Mouse (Mus musculus): ENCODE data around the gene Capza2. TPM values are rescaled to one million over a fixed set of nuclear protein-coding genes. Genes with fewer than 3 reads are reported as not detected.

Capza2 gene
- 224 and 257 TPM in 2 replicates for polyA plus RNA-seq (2016; fragmentation: Nextera tagmentation; extraction: Ambion mirVana)

DNA sequence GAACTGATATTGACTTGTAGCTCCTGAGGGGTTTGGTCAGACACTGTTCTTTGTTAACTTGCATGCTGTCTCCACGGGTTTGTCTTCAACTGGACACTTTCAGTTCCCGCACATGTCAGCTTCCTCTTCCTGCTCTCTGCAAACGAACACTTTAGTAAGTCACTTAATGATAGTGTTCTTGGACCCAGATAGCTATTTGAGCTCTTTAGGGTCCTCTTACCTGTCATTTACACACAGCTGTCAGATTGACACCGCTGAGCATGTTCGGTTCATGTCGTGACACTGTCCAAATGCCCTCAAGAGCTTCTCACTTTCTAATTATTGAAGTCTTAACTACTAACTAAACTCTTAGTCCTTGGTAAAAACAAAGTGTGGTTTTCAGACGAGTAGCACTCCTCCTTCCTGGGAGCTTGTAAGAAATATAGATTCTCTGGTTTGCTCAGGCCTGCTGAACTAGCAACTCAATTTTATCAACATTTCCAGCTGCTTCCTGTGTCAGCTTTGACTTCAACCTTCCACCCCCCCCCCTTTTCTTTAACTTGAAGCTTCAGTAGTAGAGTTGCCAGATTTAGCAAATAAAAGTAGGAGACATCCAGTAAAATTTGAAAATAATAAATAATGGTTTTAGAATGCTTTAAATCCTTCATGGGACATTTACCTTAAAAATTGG lies at the start of gene Capza2:
Capza2 (plus strand) TSS at position 620 of the 670 bp plus-strand sequence.
- Histone ChIP-seq H3K27ac (peak within 1 kb of the TSS; percentile 98), H3K27me3 (no peaks in the 10 kb centered on the region), H3K4me3 (peak within 1 kb of the TSS; percentile 97), H3K9me3 (replicated peaks) (peaks cover 2% of the 10 kb centered on the region; the same call in 1 of the 2 replicates), H3K4me1 (peaks cover 9% of the 10 kb centered on the region), H3K36me3 (no peaks in the 10 kb centered on the region), H3K4me2 (replicated peaks) (peak within 1 kb of the TSS; percentile 82), H3K9ac (peak within 1 kb of the TSS; percentile 98)
- WGBS = 88% methylated on average over 7 of the region's 7 CpGs
- ATAC-seq (ENCODE audit: low FRiP score) = no peak

DNA sequence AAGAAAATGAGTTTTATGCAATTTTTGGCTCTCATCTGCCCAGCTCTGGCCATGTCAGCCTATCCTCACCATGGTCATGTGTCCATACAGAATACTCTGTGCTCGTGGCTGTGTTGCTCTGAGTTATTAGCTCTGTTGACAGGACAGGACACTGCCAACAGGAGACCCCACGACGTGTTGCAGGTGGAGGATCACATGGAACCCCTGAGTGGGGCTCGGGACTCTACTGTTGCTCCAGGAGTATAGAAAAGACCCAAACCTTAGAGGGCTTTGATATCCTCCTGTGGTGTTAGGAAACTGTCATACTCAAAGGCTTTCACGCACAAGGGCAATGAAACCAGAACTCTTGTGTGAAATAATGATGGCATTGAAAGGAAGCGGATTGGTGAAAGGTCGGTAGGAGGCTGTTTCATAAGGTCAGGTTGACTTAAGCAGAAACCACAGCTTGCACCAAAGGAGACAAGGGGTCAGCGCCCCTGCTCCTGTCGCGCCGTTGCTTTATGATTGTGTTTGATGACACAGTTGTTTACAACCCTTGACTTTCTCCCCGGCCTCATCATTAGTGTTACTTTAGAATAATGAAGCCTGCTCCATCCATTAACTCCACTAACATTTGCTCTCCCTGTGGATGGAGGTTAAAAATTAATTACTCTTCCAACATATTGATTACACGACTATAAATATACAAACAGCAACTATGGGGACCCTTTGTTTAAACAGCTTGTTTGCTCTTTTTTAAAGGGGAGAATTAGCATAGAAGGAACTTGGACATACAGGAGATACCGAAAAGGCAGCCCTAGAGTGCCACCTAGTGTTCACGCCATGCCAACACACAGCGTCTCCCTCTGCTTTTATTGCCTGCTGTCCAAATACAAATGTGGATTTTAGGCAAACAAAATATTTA lies 46.7 kb upstream of the Capza2 start:
- H3K9me3 ChIP-seq (replicated peaks) = 0 out of 2 replicates have a peak, but pooled peaks cover 2% of the 10 kb centered on the region
- H3K27ac ChIP-seq = no peak overlapping the region
- no peak overlapping the region; the same call in 1 of the 2 replicates for H3K4me2 ChIP-seq (replicated peaks)
- no peak overlapping the region for H3K4me3 ChIP-seq
- no peak overlapping the region for H3K9ac ChIP-seq
- no peaks in the 10 kb centered on the region for H3K27me3 ChIP-seq
- no peaks in the 10 kb centered on the region for H3K4me1 ChIP-seq
- WGBS = 28% methylated on average over 16 of the region's 16 CpGs
- H3K36me3 ChIP-seq = no peaks in the 10 kb centered on the region
- peak; percentile 80 for ATAC-seq (ENCODE audit: low FRiP score)

DNA sequence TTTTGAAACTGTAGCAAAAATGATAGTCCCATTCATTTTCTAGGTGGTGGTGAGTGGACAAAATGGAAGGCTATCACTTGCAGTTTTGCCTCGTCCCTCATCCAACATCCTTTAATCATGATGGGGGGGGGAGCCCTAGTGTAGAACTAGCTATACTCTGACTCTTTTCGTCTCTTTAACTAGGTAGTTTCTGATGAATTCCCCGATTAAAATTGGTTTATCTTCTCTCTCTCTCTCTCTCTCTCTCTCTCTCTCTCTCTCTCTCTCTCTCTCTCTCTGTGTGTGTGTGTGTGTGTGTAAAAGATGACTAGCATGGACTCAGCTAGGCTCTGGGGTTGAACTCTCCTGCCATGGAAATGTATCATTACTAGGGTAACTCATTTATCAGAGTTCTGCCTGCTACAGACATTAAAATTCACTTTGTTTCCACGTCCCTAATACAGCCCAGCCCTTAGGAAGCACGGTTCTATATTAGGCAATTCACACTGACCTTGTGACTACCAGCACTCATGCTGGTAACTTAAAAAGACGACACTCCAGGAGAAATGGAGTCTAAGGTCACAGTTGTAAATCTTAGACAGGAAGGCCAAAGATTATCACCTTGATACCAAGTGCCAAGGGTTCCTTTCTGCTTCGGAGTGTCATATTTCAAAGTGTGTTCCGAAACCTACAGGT lies 45.9 kb upstream of the Capza2 start:
- 0 out of 2 replicates have a peak, but pooled peaks cover 3% of the 10 kb centered on the region for H3K9me3 ChIP-seq (replicated peaks)
- no peaks in the 10 kb centered on the region for H3K36me3 ChIP-seq
- 54% methylated on average over 8 of the region's 8 CpGs for WGBS
- H3K9ac ChIP-seq = 0 out of 2 replicates have a peak overlapping the region, but pooled peaks have one; percentile 8
- H3K4me1 ChIP-seq = no peaks in the 10 kb centered on the region
- H3K27me3 ChIP-seq = no peaks in the 10 kb centered on the region
- H3K4me2 ChIP-seq (replicated peaks) = no peak overlapping the region
- H3K27ac ChIP-seq = no peak overlapping the region
- no peak for ATAC-seq (ENCODE audit: low FRiP score)
- H3K4me3 ChIP-seq = no peak overlapping the region

DNA sequence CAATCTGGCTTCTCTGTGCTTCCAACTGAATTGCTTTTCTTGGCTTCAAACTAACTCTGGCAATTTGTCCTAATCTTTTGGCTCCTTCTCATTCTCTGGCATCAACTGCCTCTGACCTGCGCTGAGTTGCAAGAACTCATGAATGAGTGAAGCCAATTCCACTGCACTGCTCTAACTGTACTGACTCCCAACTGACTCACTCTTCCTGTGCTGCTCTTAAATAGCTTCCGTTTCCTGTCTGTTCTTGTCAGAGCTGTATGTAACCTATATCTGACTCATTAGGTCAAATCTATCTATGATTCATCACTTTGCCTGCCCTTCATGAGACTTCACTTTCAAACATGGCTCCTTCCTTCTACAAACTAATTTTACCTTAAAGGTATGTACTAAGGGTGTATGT lies 42.1 kb upstream of the Capza2 start:
- no peak overlapping the region for H3K4me3 ChIP-seq
- H3K9ac ChIP-seq = no peak overlapping the region
- H3K4me2 ChIP-seq (replicated peaks) = no peak overlapping the region
- H3K27ac ChIP-seq = no peak overlapping the region
- no peaks in the 10 kb centered on the region for H3K36me3 ChIP-seq
- 95% methylated on average over 2 of the region's 2 CpGs for WGBS
- no peak for ATAC-seq (ENCODE audit: low FRiP score)
- H3K4me1 ChIP-seq = no peaks in the 10 kb centered on the region
- no peaks in the 10 kb centered on the region for H3K27me3 ChIP-seq
- 0 out of 2 replicates have a peak, but pooled peaks cover 6% of the 10 kb centered on the region for H3K9me3 ChIP-seq (replicated peaks)

DNA sequence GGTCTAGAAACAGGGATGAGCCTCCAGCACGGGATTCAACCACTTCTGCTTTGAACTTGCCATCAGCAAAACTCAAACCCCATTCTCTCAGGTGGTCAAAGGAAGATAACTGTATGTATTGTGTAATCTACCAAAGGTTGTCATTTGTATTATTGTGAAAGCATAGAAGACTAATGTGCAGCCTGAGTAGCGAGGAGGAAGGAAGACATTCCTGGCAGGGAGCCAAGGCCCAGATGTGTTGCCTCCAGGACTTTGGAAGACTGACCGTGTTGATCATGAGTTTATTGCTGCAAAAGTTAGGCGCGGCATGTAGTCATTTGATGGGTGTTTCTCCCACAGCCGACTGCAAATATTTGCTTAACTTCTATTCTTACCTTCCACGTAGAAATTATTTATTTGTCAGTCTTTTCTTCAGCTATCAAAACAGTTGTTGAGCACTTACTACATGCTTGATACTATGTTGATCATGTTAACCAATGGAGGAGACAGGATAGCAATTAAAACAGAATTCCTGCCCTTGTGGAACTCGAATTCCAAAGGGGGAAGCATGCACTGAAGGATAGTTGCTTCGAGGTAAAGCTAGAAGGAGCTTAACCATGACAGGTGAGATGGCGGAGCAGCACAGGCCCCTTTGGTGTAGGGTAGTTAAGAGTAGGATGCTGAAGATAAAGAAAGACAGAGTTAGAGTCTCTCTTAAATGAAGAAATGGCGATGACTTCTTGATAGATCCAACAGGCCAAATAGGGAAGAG lies 40.1 kb upstream of the Capza2 start:
- Histone ChIP-seq H3K27me3 (no peaks in the 10 kb centered on the region), H3K9ac (no peak overlapping the region), H3K4me3 (no peak overlapping the region), H3K27ac (no peak overlapping the region), H3K36me3 (no peaks in the 10 kb centered on the region), H3K4me2 (replicated peaks) (no peak overlapping the region), H3K9me3 (replicated peaks) (0 out of 2 replicates have a peak, but pooled peaks cover 6% of the 10 kb centered on the region), H3K4me1 (no peaks in the 10 kb centered on the region)
- WGBS = 87% methylated on average over 11 of the region's 11 CpGs
- ATAC-seq (ENCODE audit: low FRiP score) = no peak

DNA sequence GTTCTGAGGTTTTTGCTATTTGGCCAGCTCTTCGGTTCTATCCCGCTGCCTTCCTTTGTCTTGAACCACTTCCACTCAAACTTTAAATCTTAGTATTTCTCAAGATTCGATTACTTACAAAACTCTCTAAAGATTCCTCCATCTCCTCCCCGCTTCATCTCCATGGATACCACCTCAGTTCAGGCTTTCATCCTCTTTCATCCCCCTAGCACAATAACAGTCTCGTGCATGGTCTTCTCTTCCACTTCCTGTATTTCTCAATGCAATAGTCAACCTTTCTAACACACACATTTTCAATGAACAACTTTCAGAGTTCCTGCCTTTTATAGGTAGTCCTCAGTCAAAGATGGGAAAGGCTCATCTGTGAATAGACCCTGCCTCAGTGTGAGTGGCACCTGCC lies 36.7 kb upstream of the Capza2 start:
- H3K36me3 ChIP-seq = no peaks in the 10 kb centered on the region
- no peak for ATAC-seq (ENCODE audit: low FRiP score)
- no peaks in the 10 kb centered on the region for H3K27me3 ChIP-seq
- H3K9me3 ChIP-seq (replicated peaks) = 0 out of 2 replicates have a peak, but pooled peaks cover 3% of the 10 kb centered on the region
- 87% methylated on average over 5 of the region's 5 CpGs for WGBS
- H3K9ac ChIP-seq = no peak overlapping the region
- no peak overlapping the region for H3K27ac ChIP-seq
- H3K4me1 ChIP-seq = no peaks in the 10 kb centered on the region
- H3K4me2 ChIP-seq (replicated peaks) = no peak overlapping the region
- H3K4me3 ChIP-seq = no peak overlapping the region

DNA sequence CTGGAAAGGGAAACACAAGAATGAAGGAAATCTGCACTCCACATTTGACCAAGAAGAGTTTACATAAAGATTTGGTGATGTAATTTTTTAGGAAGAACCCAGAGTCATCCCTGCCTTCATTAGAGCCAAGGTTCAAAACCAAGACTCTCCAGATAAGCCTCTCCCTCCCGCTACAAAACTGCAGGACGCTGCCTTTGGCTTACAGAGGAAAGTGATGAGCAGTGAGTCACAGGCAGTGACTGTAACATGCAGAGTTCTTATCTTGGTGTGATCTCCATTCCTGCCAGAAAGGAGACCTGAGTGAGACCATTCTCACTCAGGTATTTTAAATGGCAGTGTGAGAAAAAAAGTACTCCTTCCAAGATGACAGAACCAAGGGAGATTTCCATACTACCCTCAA lies 34.5 kb upstream of the Capza2 start:
- no peak overlapping the region for H3K4me2 ChIP-seq (replicated peaks)
- no peaks in the 10 kb centered on the region for H3K36me3 ChIP-seq
- WGBS = 64% methylated on average over 2 of the region's 2 CpGs
- no peaks in the 10 kb centered on the region for H3K27me3 ChIP-seq
- no peak for ATAC-seq (ENCODE audit: low FRiP score)
- H3K9me3 ChIP-seq (replicated peaks) = 0 out of 2 replicates have a peak, but pooled peaks cover 3% of the 10 kb centered on the region
- H3K27ac ChIP-seq = no peak overlapping the region
- no peaks in the 10 kb centered on the region for H3K4me1 ChIP-seq
- no peak overlapping the region for H3K4me3 ChIP-seq
- no peak overlapping the region for H3K9ac ChIP-seq

DNA sequence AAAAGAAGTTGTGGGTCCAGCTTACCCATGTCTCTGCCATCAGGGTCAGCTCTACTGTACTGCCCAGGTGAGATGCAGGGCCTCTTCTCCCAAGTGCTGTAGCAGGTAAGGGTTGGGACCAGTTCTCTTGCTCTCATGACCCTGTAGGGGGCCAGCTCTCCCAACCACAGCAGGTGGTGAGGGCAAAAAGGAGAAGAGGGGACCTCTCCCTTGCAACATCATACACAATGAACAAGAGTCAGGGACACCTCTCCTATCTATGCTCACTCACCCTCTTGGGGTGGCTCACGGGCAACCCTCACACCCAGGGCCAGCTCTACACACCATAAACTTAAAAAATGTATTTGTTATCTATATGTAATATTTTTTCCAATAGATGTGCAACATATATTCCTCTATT lies 29.1 kb upstream of the Capza2 start:
- Histone ChIP-seq H3K27ac (no peak overlapping the region), H3K9ac (no peak overlapping the region), H3K27me3 (no peaks in the 10 kb centered on the region), H3K9me3 (replicated peaks) (no peaks in the 10 kb centered on the region), H3K4me2 (replicated peaks) (no peak overlapping the region), H3K4me1 (no peaks in the 10 kb centered on the region), H3K36me3 (no peaks in the 10 kb centered on the region), H3K4me3 (no peak overlapping the region)
- WGBS = 94% methylated on average over 1 of the region's 1 CpGs
- no peak for ATAC-seq (ENCODE audit: low FRiP score)

DNA sequence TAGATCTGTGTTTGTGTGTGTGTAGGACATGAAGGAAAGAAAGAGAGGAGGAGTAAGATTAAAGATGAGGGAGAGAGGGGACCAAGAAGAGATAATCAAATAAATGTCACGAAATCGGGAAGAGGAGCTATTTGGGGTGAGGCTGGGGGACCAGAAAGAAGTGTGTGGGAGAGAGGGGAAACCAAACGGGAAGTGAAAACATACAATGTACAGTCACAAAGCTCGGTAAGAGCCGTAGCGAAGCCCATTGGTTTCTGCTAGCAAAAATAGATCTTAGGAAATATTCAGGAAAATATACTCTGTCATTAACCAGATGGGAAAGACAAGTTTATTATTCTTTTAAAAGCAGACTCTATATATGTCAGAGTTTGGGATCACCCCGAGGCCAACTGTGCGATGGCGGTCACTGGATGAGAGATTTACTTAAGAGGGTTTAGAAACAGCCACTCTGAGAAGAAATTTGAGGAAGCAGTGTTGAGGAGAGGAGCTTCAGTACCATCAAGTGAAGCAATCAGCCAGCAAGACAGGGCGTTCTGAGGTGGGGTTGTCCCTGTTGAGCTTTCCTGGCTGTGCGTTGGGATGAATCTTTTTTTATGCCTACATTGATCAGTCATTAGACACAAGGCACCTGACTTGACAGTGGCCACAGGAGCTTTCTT lies 24.6 kb upstream of the Capza2 start:
- ATAC-seq (ENCODE audit: low FRiP score) = no peak
- H3K9me3 ChIP-seq (replicated peaks) = no peaks in the 10 kb centered on the region
- no peaks in the 10 kb centered on the region for H3K4me1 ChIP-seq
- no peaks in the 10 kb centered on the region for H3K36me3 ChIP-seq
- no peak overlapping the region for H3K27ac ChIP-seq
- H3K4me2 ChIP-seq (replicated peaks) = no peak overlapping the region
- no peaks in the 10 kb centered on the region for H3K27me3 ChIP-seq
- WGBS = 89% methylated on average over 11 of the region's 11 CpGs
- H3K4me3 ChIP-seq = no peak overlapping the region
- no peak overlapping the region for H3K9ac ChIP-seq

DNA sequence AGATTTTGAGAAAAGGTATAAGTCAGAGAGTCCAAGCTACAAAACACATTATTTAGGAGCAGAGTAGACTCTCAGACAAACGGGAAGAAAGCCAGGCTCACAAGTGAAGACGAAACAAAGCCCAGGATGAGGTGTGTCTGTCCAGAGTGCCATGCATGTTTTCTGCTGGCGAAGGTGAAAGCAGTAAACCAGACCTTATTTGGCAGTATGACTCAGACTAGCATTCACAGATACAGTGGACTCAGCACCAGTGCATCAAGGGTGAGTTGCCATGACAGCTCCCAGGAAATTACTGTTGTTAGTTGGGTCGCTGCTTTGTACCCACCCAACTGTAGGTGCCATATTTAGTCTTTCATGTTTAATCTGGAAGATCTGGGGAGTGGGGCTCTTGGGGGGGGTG lies 23.4 kb upstream of the Capza2 start:
- no peaks in the 10 kb centered on the region for H3K9me3 ChIP-seq (replicated peaks)
- no peak overlapping the region for H3K4me2 ChIP-seq (replicated peaks)
- no peaks in the 10 kb centered on the region for H3K4me1 ChIP-seq
- H3K27ac ChIP-seq = no peak overlapping the region
- no peak for ATAC-seq (ENCODE audit: low FRiP score)
- no peak overlapping the region for H3K4me3 ChIP-seq
- WGBS = 84% methylated on average over 4 of the region's 4 CpGs
- no peak overlapping the region for H3K9ac ChIP-seq
- no peaks in the 10 kb centered on the region for H3K36me3 ChIP-seq
- H3K27me3 ChIP-seq = no peaks in the 10 kb centered on the region

DNA sequence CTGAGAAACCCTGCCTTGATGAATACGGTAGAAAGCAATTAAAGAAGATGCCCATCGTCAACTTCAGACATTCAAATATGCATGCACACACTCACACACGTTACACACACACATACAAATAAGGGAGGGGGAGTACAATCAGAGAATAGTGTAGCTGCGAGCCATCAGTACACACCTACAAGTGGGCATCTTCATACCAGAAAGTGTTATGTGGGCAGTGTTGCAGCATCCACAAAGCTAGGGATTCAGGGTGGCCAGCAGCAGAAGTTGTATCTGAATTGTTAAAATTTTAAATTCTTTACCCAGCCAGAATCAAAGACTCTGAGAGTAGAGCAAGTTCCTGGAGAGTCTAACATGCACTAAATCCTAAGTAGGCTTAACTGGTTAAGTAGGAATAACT lies 15.2 kb upstream of the Capza2 start:
- no peak for ATAC-seq (ENCODE audit: low FRiP score)
- H3K9ac ChIP-seq = no peak overlapping the region
- no peaks in the 10 kb centered on the region for H3K9me3 ChIP-seq (replicated peaks)
- H3K36me3 ChIP-seq = no peaks in the 10 kb centered on the region
- WGBS = 88% methylated on average over 4 of the region's 4 CpGs
- no peaks in the 10 kb centered on the region for H3K4me1 ChIP-seq
- no peak overlapping the region for H3K4me2 ChIP-seq (replicated peaks)
- H3K27ac ChIP-seq = no peak overlapping the region
- no peak overlapping the region for H3K4me3 ChIP-seq
- H3K27me3 ChIP-seq = no peaks in the 10 kb centered on the region
